Mouse (Mus musculus): ENCODE measurements around the gene Rpa2. TPM values are rescaled to one million over a fixed set of nuclear protein-coding genes. Genes with fewer than 3 reads are reported as not detected.
"Not testable (repeated sequence)": the region's sequence is repeated elsewhere in the genome, so short reads cannot be mapped to it uniquely, and the experiment has no call there.

Rpa2 gene
- total RNA-seq (2021), result 10 to 100 TPM; 14.4 to 16.3 TPM
- long read RNA-seq, experiment 1, transcript Rpa2-201 (9 exons, 1,813 nt), result major isoform, 38 of 40 reads
- long read RNA-seq, experiment 1, partial matches to known transcripts, result 1 of 40 reads
- long read RNA-seq, experiment 1, other reads (novel, unspliced or antisense), result 1 of 40 reads
- long read RNA-seq, experiment 2, transcript Rpa2-201 (9 exons, 1,813 nt), result major isoform, 46 of 49 reads
- long read RNA-seq, experiment 2, partial matches to known transcripts, result 2 of 49 reads
- long read RNA-seq, experiment 2, other reads (novel, unspliced or antisense), result 1 of 49 reads

GRCm38 (mm10) chr4:132767914-132768876 is at the start of gene Rpa2:
Rpa2 (plus strand) TSS chr4:132768332.
- peak; percentile 99 for DNase-seq (ENCODE audit: low spot score)

- DNase-seq (ENCODE audit: low spot score), result no peak
Observed at GRCm38 (mm10) chr4:132728233-132728632, 39.9 kb upstream of the Rpa2 start.

- DNase-seq (ENCODE audit: low spot score), result no peak
Observed at GRCm38 (mm10) chr4:132731616-132732015, 36.5 kb upstream of the Rpa2 start.

GRCm38 (mm10) chr4:132732148-132732684 is 35.9 kb upstream of the Rpa2 start, which contains the start of gene Xkr8:
Xkr8 (minus strand) TSS chr4:132732546.
- peak; percentile 90 for DNase-seq (ENCODE audit: low spot score)

- DNase-seq (ENCODE audit: low spot score), result no peak
Observed at GRCm38 (mm10) chr4:132733071-132733770, 34.9 kb upstream of the Rpa2 start.

- no peak for DNase-seq (ENCODE audit: low spot score)
Observed at GRCm38 (mm10) chr4:132734766-132735165, 33.4 kb upstream of the Rpa2 start.

GRCm38 (mm10) chr4:132735389-132735788 is 32.7 kb upstream of the Rpa2 start:
- DNase-seq (ENCODE audit: low spot score), result no peak

- no peak for DNase-seq (ENCODE audit: low spot score)
Observed at GRCm38 (mm10) chr4:132735894-132736293, 32.2 kb upstream of the Rpa2 start.

- not testable (repeated sequence) for DNase-seq (ENCODE audit: low spot score)
Observed at GRCm38 (mm10) chr4:132737154-132737553, 31.0 kb upstream of the Rpa2 start.

GRCm38 (mm10) chr4:132741491-132741890 is 26.6 kb upstream of the Rpa2 start:
- DNase-seq (ENCODE audit: low spot score), result no peak

- DNase-seq (ENCODE audit: low spot score), result peak; percentile 38
Observed at GRCm38 (mm10) chr4:132743992-132744911, 23.9 kb upstream of the Rpa2 start.

- DNase-seq (ENCODE audit: low spot score), result no peak
Observed at GRCm38 (mm10) chr4:132746911-132747517, 21.1 kb upstream of the Rpa2 start.

- DNase-seq (ENCODE audit: low spot score), result peak; percentile 31
Observed at GRCm38 (mm10) chr4:132747664-132748259, 20.4 kb upstream of the Rpa2 start.

- no peak for DNase-seq (ENCODE audit: low spot score)
Observed at GRCm38 (mm10) chr4:132748778-132749177, 19.4 kb upstream of the Rpa2 start.

GRCm38 (mm10) chr4:132749258-132749982 is 18.7 kb upstream of the Rpa2 start:
- no peak for DNase-seq (ENCODE audit: low spot score)

GRCm38 (mm10) chr4:132752992-132753391 is 15.1 kb upstream of the Rpa2 start:
- DNase-seq (ENCODE audit: low spot score), result no peak

- peak; percentile 77 for DNase-seq (ENCODE audit: low spot score)
Observed at GRCm38 (mm10) chr4:132756974-132757373, 11.2 kb upstream of the Rpa2 start, which contains the start of gene Smpdl3b. Smpdl3b (minus strand) TSS chr4:132757252.

- no peak for DNase-seq (ENCODE audit: low spot score)
Observed at GRCm38 (mm10) chr4:132757633-132758351, 10.3 kb upstream of the Rpa2 start.
